Mouse (Mus musculus): ENCODE measurements around the gene Rgmb.

DNA sequence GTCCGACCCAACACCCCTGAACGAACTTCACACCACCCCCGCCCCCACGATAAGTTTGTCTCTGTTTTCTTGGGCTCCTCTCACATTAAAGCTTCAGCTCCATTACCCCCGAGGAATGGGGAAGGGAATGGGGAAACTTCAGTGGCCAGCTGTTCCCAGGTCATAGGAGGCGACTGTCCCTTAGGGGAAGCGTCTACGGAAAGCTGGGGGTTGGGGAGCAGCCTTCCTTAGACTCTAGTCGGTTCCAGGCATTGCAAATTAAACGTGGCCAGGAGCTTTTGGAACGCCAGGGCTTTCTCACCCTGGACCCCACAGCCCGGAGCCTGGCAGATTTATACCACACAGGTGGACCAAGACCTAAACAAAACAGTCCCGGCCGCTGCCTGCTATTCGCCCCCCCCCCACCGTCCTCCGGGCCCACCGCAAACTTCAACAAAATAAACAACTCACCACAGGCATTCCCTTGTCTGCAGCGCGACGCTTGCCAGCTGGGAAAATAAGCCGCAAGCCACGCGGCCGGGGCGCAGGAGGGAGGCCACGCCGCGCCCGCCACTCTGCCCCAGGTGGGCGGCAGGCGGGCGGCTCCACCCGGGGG is 571 bp downstream of the Rgmb start:
- TF ChIP-seq TCF12 (IDR thresholded peaks at IDR 0.05; ENCODE audit: insufficient read depth, poor library complexity, severe bottlenecking) (no peak), E2F4 (IDR thresholded peaks at IDR 0.05; ENCODE audit: insufficient read depth) (no peak)
